Mouse (Mus musculus): ENCODE results near the gene Btg1.

Gene Btg1

GRCm38 (mm10) chr10:96609356-96610345 is 7.2 kb upstream of the Btg1 start:
- no peak for DNase-seq (ENCODE audit: low read depth, low spot score)

GRCm38 (mm10) chr10:96616001-96616708 is 651 bp upstream of the Btg1 start:
- no peak for DNase-seq (ENCODE audit: low read depth, low spot score)

GRCm38 (mm10) chr10:96617221-96617950 is 580 bp downstream of the Btg1 start:
- DNase-seq (ENCODE audit: low read depth, low spot score): no peak

GRCm38 (mm10) chr10:96617951-96618575 is 1.3 kb downstream of the Btg1 start:
- peak; percentile 55 for DNase-seq (ENCODE audit: low read depth, low spot score)

GRCm38 (mm10) chr10:96619951-96620889 is 3.4 kb downstream of the Btg1 start:
- no peak for DNase-seq (ENCODE audit: low read depth, low spot score)

GRCm38 (mm10) chr10:96620890-96621271 is 4.1 kb downstream of the Btg1 start:
- no peak for DNase-seq (ENCODE audit: low read depth, low spot score)

- no peak for DNase-seq (ENCODE audit: low read depth, low spot score)
Measured at GRCm38 (mm10) chr10:96621361-96621945, 4.6 kb downstream of the Btg1 start.

GRCm38 (mm10) chr10:96621980-96622645 is 5.3 kb downstream of the Btg1 start:
- DNase-seq (ENCODE audit: low read depth, low spot score): no peak

- DNase-seq (ENCODE audit: low read depth, low spot score): no peak
Measured at GRCm38 (mm10) chr10:96622761-96623632, 6.2 kb downstream of the Btg1 start.

GRCm38 (mm10) chr10:96623633-96624195 is 6.9 kb downstream of the Btg1 start:
- DNase-seq (ENCODE audit: low read depth, low spot score): no peak

- no peak for DNase-seq (ENCODE audit: low read depth, low spot score)
Measured at GRCm38 (mm10) chr10:96624406-96624805, 7.6 kb downstream of the Btg1 start.

- DNase-seq (ENCODE audit: low read depth, low spot score): no peak
Measured at GRCm38 (mm10) chr10:96625061-96625460, 8.3 kb downstream of the Btg1 start.

GRCm38 (mm10) chr10:96625682-96626081 is 8.9 kb downstream of the Btg1 start:
- no peak for DNase-seq (ENCODE audit: low read depth, low spot score)

GRCm38 (mm10) chr10:96626120-96626750 is 9.4 kb downstream of the Btg1 start:
- DNase-seq (ENCODE audit: low read depth, low spot score): no peak

- DNase-seq (ENCODE audit: low read depth, low spot score): no peak
Measured at GRCm38 (mm10) chr10:96627332-96627731, 10.5 kb downstream of the Btg1 start.

GRCm38 (mm10) chr10:96628100-96628912 is 11.5 kb downstream of the Btg1 start:
- no peak for DNase-seq (ENCODE audit: low read depth, low spot score)

GRCm38 (mm10) chr10:96628913-96629199 is 12.1 kb downstream of the Btg1 start:
- no peak for DNase-seq (ENCODE audit: low read depth, low spot score)

All from embryo, embryonic 11.5 days (tissue).